Mouse (Mus musculus) cortical plate, adult 2 months (tissue): ENCODE results near the gene Hivep3.

Experiments
- CTCF ChIP-seq: fragments of 200-500 bp; IDR thresholded peaks from 2 replicates; pipeline ENCODE4 v1.5.1; 2011; ENCODE audit warnings: mild to moderate bottlenecking, control low read depth, low read length; ENCODE audit not compliant: insufficient read depth; ENCODE audit errors: extremely low read depth
- POLR2A ChIP-seq: fragments of 200-500 bp; IDR thresholded peaks from 2 replicates; pipeline ENCODE4 v1.6.1; 2011; ENCODE audit warnings: mild to moderate bottlenecking, low read length, control low read depth; ENCODE audit not compliant: insufficient read depth; ENCODE audit errors: extremely low read depth

GRCm38 (mm10) chr4:119951081-119951480, 217.5 kb downstream of the Hivep3 start:
- TF ChIP-seq CTCF (no peak), POLR2A (no peak)
